Mouse (Mus musculus) heart, embryonic 13.5 days (tissue): Measurements from ENCODE around the gene Ccdc80. TPM values are rescaled to one million over a fixed set of nuclear protein-coding genes. Genes with fewer than 3 reads are reported as not detected.

ENCODE experiments used
- ATAC-seq: fragments of 200-750 bp; cut with Nextera tagmentation; 2 replicates; pipeline ENCODE4 v1.8.0; 2017; ENCODE audit warnings: moderate TSS enrichment; ENCODE audit not compliant: insufficient number of reproducible peaks, low FRiP score, low TSS enrichment; ENCODE audit errors: extremely low read depth
- H3K27ac ChIP-seq: fragments of 300-500 bp; sonication (generic); replicated peaks from 2 replicates; pipeline ENCODE4 v1.5.1; 2015; ENCODE audit warnings: moderate library complexity, mild to moderate bottlenecking, inconsistent platforms
- H3K27me3 ChIP-seq: fragments of 300-500 bp; sonication (generic); replicated peaks from 2 replicates; pipeline ENCODE4 v1.6.1; 2015; ENCODE audit warnings: mild to moderate bottlenecking, inconsistent platforms
- H3K36me3 ChIP-seq: fragments of 300-500 bp; sonication (generic); 2 replicates; pipeline ENCODE4 v1.6.1; 2015; ENCODE audit warnings: mild to moderate bottlenecking, inconsistent platforms
- H3K4me1 ChIP-seq: fragments of 300-500 bp; sonication (generic); 2 replicates; pipeline ENCODE4 v1.6.1; 2015; ENCODE audit warnings: inconsistent platforms
- H3K4me2 ChIP-seq: fragments of 300-500 bp; sonication (generic); 2 replicates; pipeline ENCODE4 v1.6.1; 2015; ENCODE audit warnings: inconsistent platforms, mild to moderate bottlenecking, moderate library complexity
- H3K4me3 ChIP-seq: fragments of 300-500 bp; sonication (generic); 2 replicates; pipeline ENCODE4 v1.5.1; 2015; ENCODE audit warnings: moderate library complexity, mild to moderate bottlenecking, inconsistent platforms
- H3K9ac ChIP-seq: fragments of 300-500 bp; sonication (generic); 2 replicates; pipeline ENCODE4 v1.6.1; 2015; ENCODE audit warnings: inconsistent platforms, mild to moderate bottlenecking, moderate library complexity
- H3K9me3 ChIP-seq: fragments of 300-500 bp; sonication (generic); 2 replicates; pipeline ENCODE4 v1.6.1; 2016; ENCODE audit warnings: inconsistent platforms
- WGBS: fragments of 180-500 bp; shearing (Covaris S2); methylation state at CpG from one replicate; pipeline ENCODE4 v1.1.7; 2015; ENCODE audit warnings: mixed read lengths; 5-methylcytosine and 5-hydroxymethylcytosine counted together
- polyA plus RNA-seq: library from polyadenylated mRNA; unstranded; fragments of >200 nt; fragmentation: Nextera tagmentation; extraction: Ambion mirVana; gene quantifications from 2 replicates; pipeline ENCODE4 v1.2.1, GENCODE M21; 2015

Ccdc80 gene
- polyA plus RNA-seq, 1 experiment from 2014 or later = 111 TPM

- Histone ChIP-seq H3K27me3 (no peaks in the 10 kb centered on the region), H3K27ac (peak overlapping the region; percentile 97), H3K4me3 (peak overlapping the region; percentile 67), H3K9ac (peak overlapping the region; percentile 93), H3K9me3 (no peaks in the 10 kb centered on the region), H3K36me3 (0 out of 2 replicates have a peak, but pooled peaks cover 8% of the 10 kb centered on the region), H3K4me1 (peaks cover 78% of the 10 kb centered on the region), H3K4me2 (peak overlapping the region; percentile 81)
- 3% methylated on average over 9 of the region's 9 CpGs for WGBS
- ATAC-seq = no peak
Measured at GRCm38 (mm10) chr16:45094136-45094756, 1.0 kb downstream of the Ccdc80 start.

DNA sequence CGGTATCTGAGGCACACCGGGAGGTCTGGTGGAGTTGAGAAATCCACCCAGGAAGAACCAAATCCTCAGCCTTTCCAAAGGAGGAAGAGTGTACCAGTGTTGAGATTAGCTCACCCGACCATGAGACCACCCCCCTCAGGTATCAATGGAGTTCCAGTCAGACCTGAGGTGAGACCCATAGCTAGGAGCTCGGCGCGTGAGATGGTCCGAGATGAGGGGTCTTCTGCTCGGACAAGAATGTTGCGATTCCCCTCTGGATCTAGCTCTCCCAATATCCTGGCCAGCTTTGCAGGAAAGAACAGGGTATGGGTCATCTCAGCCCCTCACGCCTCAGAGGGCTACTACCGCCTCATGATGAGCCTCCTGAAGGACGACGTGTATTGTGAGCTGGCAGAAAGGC, 1.8 kb downstream of the Ccdc80 start:
- H3K27me3 ChIP-seq = no peaks in the 10 kb centered on the region
- peaks cover 76% of the 10 kb centered on the region for H3K4me1 ChIP-seq
- ATAC-seq = no peak
- WGBS = 74% methylated on average over 13 of the region's 13 CpGs
- peak overlapping the region; percentile 97 for H3K27ac ChIP-seq
- H3K36me3 ChIP-seq = 0 out of 2 replicates have a peak, but pooled peaks cover 8% of the 10 kb centered on the region
- peak overlapping the region; percentile 93 for H3K9ac ChIP-seq
- peak overlapping the region; percentile 67 for H3K4me3 ChIP-seq
- peak overlapping the region; percentile 81 for H3K4me2 ChIP-seq
- H3K9me3 ChIP-seq = no peaks in the 10 kb centered on the region

- peak overlapping the region; percentile 65 for H3K9ac ChIP-seq
- peaks cover 76% of the 10 kb centered on the region for H3K4me1 ChIP-seq
- H3K4me2 ChIP-seq = peak overlapping the region; percentile 81
- peak overlapping the region; percentile 97 for H3K27ac ChIP-seq
- H3K9me3 ChIP-seq = no peaks in the 10 kb centered on the region
- H3K36me3 ChIP-seq = 0 out of 2 replicates have a peak, but pooled peaks cover 8% of the 10 kb centered on the region
- no peaks in the 10 kb centered on the region for H3K27me3 ChIP-seq
- peak overlapping the region; percentile 67 for H3K4me3 ChIP-seq
- 79% methylated on average over 26 of the region's 26 CpGs for WGBS
- no peak for ATAC-seq
Measured at GRCm38 (mm10) chr16:45095561-45096482, 2.6 kb downstream of the Ccdc80 start.

GRCm38 (mm10) chr16:45097467-45097866, 4.3 kb downstream of the Ccdc80 start:
- Histone ChIP-seq H3K9me3 (no peaks in the 10 kb centered on the region), H3K4me2 (peak overlapping the region; percentile 81), H3K4me3 (peak overlapping the region; percentile 67), H3K27ac (no peak overlapping the region), H3K36me3 (0 out of 2 replicates have a peak, but pooled peaks cover 8% of the 10 kb centered on the region), H3K9ac (no peak overlapping the region), H3K27me3 (no peaks in the 10 kb centered on the region), H3K4me1 (peaks cover 86% of the 10 kb centered on the region)
- ATAC-seq = no peak
- 91% methylated on average over 2 of the region's 2 CpGs for WGBS

- H3K4me2 ChIP-seq = peak overlapping the region; percentile 81
- no peaks in the 10 kb centered on the region for H3K27me3 ChIP-seq
- peaks cover 77% of the 10 kb centered on the region for H3K4me1 ChIP-seq
- no peak for ATAC-seq
- peak overlapping the region; percentile 67 for H3K4me3 ChIP-seq
- WGBS = 61% methylated on average over 10 of the region's 10 CpGs
- no peaks in the 10 kb centered on the region for H3K9me3 ChIP-seq
- H3K9ac ChIP-seq = peak overlapping the region; percentile 66; the same call in 1 of the 2 replicates
- no peak overlapping the region for H3K27ac ChIP-seq
- 0 out of 2 replicates have a peak, but pooled peaks cover 8% of the 10 kb centered on the region for H3K36me3 ChIP-seq
Measured at GRCm38 (mm10) chr16:45098186-45098885, 5.1 kb downstream of the Ccdc80 start.

- 68% methylated on average over 6 of the region's 6 CpGs for WGBS
- Histone ChIP-seq H3K36me3 (0 out of 2 replicates have a peak, but pooled peaks cover 8% of the 10 kb centered on the region), H3K27me3 (no peaks in the 10 kb centered on the region), H3K4me1 (peaks cover 75% of the 10 kb centered on the region), H3K9me3 (no peaks in the 10 kb centered on the region), H3K9ac (no peak overlapping the region), H3K4me2 (peak overlapping the region; percentile 81), H3K27ac (no peak overlapping the region), H3K4me3 (peak overlapping the region; percentile 67)
- no peak for ATAC-seq
Measured at GRCm38 (mm10) chr16:45098886-45099210, 5.6 kb downstream of the Ccdc80 start.

- Histone ChIP-seq H3K4me1 (peaks cover 61% of the 10 kb centered on the region), H3K9ac (no peak overlapping the region), H3K27me3 (no peaks in the 10 kb centered on the region), H3K27ac (peak overlapping the region; percentile 76), H3K4me2 (peak overlapping the region; percentile 34), H3K4me3 (no peak overlapping the region), H3K36me3 (peaks cover 9% of the 10 kb centered on the region; the same call in 1 of the 2 replicates), H3K9me3 (no peaks in the 10 kb centered on the region)
- ATAC-seq = peak; percentile 74; the same call in 1 of the 2 replicates
- 11% methylated on average over 3 of the region's 3 CpGs for WGBS
Measured at GRCm38 (mm10) chr16:45100892-45101291, 7.7 kb downstream of the Ccdc80 start.

DNA sequence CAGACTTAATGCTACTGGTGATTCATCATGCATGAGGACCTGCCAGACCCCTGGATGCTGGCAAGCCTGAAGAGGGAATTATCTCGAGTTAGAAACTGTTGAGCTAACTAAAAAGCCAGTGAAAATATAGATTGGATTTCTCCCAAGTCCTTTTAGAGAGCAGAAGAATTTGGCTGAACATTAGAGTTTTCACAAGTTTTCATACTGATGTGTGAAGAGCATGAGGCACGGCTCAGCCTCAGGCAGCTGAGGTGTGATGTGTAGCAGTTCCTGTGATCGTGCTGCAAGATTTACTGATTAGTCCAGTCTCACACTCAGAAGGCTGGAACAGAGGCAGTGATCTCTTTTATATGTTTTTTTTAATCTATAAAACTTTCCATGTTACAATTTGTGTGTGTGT, 11.8 kb downstream of the Ccdc80 start:
- no peaks in the 10 kb centered on the region for H3K27me3 ChIP-seq
- H3K4me2 ChIP-seq = no peak overlapping the region
- ATAC-seq = no peak
- 46% methylated on average over 3 of the region's 3 CpGs for WGBS
- no peak overlapping the region for H3K27ac ChIP-seq
- H3K9me3 ChIP-seq = no peaks in the 10 kb centered on the region
- H3K4me3 ChIP-seq = no peak overlapping the region
- H3K36me3 ChIP-seq = peaks cover 10% of the 10 kb centered on the region; the same call in 1 of the 2 replicates
- H3K9ac ChIP-seq = no peak overlapping the region
- peaks cover 35% of the 10 kb centered on the region for H3K4me1 ChIP-seq

DNA sequence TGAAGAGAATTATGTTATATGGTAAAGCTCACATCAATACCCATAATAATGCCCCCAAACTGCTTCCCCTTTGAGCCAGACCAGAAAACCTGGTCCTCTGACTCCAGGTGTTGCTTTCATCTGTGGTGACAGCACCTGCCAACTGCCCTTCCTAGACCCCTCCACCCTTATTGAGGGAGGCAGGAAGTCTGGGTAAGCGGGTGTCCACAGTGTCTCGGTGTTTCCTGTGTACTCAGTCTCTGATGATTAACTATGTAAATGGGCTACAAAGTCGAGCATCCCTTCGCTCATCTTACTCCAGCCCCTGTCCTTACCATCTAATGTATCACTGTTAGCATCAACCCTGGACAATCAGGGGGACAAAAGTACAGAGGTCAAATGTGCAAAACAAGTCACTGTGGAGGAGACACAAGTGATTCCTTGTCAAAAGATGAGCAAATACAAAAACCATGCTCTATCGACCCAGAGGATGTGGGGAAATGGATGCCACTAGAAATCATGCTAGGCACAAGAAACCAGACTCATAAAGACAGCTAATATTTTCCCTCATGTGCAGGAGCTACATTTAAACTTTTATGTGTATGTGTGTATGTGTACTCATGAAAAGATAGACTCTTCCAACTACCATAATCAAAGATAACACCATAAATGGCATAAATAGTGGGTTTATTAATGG, 15.1 kb downstream of the Ccdc80 start:
- H3K36me3 ChIP-seq = peaks cover 22% of the 10 kb centered on the region
- no peaks in the 10 kb centered on the region for H3K9me3 ChIP-seq
- ATAC-seq = no peak
- H3K27ac ChIP-seq = no peak overlapping the region
- no peak overlapping the region for H3K9ac ChIP-seq
- H3K4me1 ChIP-seq = peaks cover 28% of the 10 kb centered on the region
- no peaks in the 10 kb centered on the region for H3K27me3 ChIP-seq
- no peak overlapping the region for H3K4me3 ChIP-seq
- H3K4me2 ChIP-seq = no peak overlapping the region
- 69% methylated on average over 5 of the region's 5 CpGs for WGBS

GRCm38 (mm10) chr16:45110498-45110897, 17.3 kb downstream of the Ccdc80 start:
- peak; percentile 67; the same call in 1 of the 2 replicates for ATAC-seq
- H3K9me3 ChIP-seq = no peaks in the 10 kb centered on the region
- no peak overlapping the region for H3K4me2 ChIP-seq
- H3K27me3 ChIP-seq = no peaks in the 10 kb centered on the region
- peaks cover 32% of the 10 kb centered on the region for H3K36me3 ChIP-seq
- H3K4me1 ChIP-seq = peaks cover 27% of the 10 kb centered on the region
- no peak overlapping the region for H3K4me3 ChIP-seq
- no peak overlapping the region for H3K9ac ChIP-seq
- H3K27ac ChIP-seq = peak overlapping the region; percentile 46
- 14% methylated on average over 4 of the region's 4 CpGs for WGBS
